Mouse (Mus musculus): Measurements from ENCODE around the gene Hirip3.

Gene Hirip3

DNA sequence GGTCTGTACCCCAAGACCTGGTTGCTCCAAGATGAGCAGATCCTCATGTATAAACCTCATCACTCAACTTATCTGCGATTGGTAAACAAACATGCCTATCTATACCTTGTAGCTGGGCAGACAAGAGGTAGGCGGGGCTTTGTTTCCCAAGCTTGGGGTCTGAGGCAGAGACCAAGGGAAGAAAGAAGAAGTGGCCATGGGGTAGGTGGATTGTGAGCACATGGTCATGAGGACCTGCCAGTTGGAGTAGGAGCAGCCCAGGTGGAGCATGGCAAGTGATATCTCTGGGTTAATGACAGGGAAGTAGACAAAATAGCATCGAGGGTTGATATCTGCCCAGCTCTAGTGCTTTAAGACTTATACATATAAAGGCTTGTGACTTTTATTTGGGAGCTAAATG, 53.1 kb downstream of the Hirip3 start:
- no peak for DNase-seq (ENCODE audit: low read depth)

Data from c-Kit-positive CD71-negative TER-119-negative erythroid progenitor cells, embryonic 14.5 days (primary cell).